Mouse (Mus musculus) ovary, postnatal 36 days (tissue): ENCODE results near the gene Sbk1.
"Not testable (repeated sequence)": the region's sequence is repeated elsewhere in the genome, so short reads cannot be mapped to it uniquely, and the experiment has no call there.

Source experiments
- DNase-seq: peaks from one replicate; pipeline ENCODE4 v3.0.0; 2022; ENCODE audit warnings: low spot score, mixed read lengths

Sbk1 gene

DNA sequence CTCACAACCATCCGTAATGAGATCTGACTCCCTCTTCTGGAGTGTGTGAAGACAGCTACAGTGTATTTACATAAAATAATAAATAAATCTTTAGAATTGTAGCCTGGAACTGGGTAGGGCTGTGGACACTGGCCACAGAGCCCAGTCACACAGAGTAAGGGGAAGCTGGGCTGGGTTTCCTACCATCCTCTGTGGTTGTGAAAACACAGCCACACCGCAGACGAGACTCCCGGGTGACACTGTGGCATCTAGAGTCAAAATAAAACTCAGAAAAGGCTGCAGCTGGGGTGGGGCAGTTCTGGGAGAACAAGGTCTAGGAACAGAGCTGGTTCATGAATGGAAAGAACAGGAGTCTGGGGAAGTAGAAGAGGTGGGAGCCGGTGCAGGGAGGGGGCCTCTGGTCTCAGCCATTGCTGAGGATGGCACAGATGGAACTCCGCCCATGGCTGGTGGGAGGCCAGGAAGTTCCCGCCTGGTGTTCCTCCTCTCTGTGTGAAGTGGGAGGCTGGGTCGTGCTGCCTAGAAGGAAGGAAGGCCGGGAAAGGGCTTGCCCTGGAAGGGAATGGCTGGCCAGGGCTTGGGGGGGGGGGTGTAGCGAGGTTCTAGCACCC is 15.2 kb downstream of the Sbk1 start:
- no peak for DNase-seq

DNA sequence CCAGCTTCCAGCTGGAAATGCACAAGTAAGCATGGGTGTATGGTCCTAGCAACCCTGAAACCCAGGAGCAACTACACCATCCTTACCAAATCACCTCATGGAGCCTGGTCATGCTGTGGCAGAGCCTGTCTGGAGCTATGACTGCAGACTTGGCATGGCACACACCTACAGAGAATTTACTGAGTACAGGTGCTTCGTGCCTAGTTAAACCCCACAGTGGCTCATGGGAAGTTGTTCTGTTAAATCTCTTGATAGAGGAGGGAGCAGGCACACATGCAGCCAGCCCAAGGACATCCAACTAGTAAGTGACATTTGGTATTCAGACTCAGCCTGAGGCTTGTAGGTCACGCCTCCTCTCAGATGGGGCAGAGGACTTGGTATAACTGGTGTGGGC is 15.7 kb downstream of the Sbk1 start:
- DNase-seq: no peak

DNA sequence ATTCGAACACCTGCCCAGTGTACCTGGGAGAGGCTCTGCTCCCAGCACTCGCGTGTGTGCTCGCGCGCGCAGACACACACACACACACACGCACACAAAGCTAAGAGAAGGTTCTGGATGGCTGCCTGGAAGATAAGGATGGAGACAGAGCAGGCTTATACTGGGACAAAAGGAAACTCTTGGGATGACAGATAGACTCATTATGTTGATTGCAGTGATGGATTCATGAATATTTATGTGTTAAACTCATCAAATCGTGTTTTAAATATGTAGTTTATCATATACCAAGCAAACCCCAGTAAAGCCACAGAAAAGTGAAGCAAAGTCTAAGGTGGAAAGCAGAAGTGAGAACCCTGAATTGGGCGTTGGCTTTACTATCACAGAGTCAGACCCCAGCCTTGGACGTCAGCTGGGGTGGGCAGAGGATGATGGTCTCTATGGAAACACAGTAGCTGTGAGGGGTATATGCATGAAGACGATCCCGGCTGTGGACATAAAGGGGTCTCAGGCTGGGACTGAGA is 16.2 kb downstream of the Sbk1 start:
- no peak for DNase-seq

DNA sequence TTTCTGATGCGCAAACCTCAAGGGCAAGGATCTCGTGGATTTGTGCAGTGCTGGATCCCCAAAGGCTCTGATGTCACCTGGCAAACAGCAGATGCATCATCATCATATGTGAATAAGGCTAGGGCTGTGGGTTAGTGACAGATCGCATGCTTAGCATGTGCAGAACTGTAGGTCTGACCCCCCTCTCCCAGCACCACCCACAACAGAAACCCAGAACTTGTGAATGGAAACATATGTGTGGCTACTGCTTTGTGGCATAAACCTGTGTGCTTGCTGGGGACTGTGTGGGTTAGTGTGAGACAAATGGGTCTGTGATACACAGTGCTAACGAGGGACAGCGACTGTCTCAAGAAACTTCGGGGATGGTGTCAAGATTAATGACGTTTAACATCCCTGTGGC is 17.0 kb downstream of the Sbk1 start:
- DNase-seq: no peak

DNA sequence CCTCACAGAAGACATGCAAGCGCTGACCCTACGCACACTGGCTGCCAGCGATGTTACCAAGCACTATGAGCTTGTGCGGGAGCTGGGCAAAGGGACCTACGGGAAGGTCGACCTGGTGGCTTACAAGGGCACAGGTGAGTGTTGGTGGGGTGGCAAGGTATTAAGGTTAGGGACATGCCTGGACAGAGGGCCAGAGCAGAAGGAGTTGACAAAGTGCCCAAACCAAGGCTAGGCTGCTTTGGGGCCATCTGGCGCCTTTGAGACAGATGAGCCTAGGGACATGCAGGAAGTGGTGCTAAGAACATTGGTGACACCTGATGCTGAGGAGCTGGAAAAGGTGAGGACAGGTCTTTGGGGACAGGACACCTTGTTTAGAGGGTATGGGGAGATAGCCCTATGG is 17.5 kb downstream of the Sbk1 start:
- no peak for DNase-seq

DNA sequence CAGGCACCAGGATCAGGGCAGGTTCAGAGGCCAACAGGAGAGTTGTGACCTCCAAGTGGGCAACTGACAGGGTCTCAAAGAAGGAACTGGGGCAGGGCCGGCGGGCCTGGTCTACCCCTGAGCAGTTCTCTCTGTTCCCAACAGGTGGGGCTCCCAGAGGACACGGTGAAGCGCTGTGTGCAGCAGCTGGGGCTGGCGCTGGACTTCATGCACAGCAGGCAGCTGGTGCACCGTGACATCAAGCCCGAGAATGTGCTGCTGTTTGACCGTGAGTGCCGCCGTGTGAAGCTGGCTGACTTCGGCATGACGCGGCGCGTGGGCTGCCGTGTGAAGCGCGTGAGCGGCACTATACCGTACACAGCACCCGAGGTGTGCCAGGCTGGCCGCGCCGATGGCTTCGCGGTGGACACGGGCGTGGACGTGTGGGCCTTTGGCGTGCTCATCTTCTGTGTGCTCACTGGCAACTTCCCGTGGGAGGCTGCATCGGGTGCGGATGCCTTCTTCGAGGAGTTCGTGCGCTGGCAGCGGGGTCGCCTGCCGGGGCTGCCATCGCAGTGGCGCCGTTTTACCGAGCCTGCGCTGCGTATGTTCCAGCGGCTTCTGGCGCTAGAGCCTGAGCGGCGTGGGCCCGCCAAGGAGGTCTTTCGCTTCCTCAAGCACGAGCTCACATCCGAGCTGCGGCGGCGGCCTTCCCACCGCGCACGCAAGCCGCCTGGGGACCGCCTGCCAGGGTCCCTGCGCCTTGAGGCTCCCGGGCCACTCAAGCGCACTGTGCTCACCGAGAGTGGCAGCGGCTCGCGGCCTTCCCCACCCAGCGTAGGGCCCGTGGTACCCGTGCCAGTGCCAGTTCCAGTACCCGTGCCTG is 19.5 kb downstream of the Sbk1 start:
- DNase-seq: no peak

DNA sequence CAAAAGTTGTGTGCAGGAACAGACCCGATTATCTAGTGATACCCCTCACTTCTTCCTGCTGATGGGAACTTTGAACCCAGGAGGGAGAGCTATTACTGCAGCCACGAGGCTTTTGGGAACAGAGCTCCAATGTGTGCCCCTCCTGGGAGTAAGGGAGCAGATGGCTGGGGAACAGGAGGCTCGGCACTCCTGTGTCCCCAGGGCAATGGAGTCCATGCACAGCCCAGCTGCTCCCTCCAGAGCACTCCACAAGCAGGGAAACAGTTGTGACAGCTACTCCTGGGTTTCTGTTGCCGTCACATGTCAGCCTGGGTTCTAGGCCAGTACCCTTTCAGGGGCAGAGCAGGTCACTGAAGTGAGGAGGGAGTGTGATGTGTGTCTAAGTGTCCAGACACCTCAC is 20.7 kb downstream of the Sbk1 start:
- no peak for DNase-seq

DNA sequence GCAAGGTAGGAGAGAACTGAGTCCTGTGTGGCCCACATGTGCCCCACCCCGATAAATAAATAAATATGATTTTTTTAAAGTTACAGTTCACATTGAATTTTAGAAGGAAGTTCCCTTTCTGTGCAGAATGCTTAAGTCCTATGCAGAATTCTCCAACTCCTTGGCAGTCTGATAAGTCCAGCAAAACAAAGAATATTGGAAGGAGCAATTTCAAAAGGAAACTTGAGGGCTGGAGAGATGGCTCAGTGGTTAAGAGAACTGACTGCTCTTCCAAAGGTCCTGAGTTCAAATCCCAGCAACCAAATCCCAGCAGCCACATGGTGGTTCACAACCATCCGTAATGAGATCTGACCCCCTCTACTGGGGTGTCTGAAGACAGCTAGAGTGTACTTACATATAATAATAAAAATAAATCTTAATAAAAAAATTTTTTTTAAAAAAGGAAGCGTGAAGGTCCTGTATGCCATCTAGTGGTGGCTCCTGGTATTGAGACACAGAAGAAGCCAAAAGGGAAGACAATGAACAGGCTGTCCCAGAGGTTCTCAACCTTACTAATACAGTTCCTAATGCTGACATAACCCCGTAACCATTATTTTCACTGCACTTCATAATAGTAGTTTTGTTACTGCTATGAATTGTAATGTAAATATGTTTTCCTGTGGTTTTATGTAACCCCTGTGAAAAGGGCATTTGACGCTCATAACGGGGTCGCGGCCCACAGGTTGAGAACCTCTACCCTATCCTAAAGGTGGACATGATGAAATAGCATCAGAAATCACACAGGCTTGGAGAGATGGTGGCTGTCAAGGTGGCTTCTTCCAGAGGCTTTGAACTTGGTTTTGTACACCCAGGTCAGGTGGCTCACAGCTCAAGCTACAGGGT is 25.4 kb downstream of the Sbk1 start:
- DNase-seq: no peak

DNA sequence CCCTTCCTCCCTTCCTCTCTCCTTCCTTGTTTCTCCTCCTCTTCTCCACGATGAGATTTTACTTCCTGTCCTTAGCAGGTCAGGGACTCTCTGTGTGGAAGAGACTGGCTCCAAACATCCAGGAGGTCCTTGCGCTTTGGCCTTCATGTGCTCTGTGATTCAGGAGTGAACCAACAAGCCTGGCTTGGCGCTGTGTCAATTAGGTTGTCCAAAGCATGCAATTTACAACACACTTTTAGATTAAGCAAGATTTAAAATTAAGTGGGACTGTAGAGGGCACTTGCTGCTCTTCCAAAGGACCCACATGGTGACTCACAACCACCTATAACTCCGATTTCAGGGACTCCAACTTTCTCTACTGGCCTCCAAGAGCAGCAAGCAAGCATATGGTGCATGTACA is 26.4 kb downstream of the Sbk1 start:
- DNase-seq: no peak

DNA sequence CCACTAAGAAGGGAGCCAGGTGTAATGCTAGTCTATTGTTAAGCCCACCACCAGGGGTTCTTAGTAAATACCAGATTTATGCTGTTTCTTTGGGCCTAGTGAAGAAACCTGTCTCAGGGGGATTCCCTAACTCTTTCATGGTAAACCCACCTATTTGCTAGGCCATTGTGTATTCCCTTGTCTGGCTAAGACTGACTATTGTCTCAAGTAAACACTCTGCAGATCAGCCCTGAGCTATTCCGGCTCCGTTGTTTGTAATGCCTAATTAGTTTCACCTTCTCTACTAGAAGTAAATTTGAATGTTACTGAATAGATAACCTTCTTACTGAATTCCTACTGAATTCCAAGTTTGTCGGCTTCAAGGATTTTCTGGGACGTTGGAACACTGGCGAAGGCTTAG is 29.4 kb downstream of the Sbk1 start:
- DNase-seq: not testable (repeated sequence)

DNA sequence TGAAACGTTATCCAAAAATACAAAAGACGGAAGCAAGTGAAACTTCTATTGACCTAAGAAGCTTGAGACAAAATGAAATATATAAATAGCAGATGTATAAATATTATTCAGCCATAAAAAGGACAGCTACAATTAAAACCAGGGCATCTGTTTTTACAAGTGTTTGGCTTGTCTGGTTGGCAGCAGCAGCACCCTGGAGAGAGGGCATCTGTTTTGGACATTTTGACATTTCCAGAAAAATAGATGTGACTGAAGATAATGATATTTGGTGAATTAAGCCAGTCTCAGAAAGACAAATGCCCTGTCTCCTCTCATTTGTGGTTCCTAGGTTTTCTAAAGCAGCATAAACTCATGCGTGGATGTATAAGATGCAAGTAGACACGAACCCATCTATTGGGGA is 39.4 kb downstream of the Sbk1 start:
- DNase-seq: no peak

DNA sequence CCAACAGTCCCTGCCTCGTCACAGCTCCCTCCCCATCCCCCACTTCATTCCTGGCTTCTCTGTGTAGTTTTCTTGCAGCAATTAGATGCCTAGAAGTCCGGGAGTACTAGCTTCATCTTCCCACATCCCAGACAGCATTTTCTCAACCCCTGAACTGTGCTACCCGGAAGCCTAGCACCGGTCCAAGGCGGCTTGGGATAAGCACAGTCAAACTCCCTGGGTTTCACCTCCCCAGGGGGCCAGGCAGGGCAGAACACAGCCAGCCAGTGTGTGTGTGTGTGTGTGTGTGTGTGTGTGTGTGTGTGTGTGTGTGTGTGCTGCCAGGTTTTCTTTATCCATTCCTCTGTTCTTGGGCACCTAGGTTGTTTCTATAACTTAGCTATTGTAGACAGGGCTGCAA is 40.9 kb downstream of the Sbk1 start:
- no peak for DNase-seq

DNA sequence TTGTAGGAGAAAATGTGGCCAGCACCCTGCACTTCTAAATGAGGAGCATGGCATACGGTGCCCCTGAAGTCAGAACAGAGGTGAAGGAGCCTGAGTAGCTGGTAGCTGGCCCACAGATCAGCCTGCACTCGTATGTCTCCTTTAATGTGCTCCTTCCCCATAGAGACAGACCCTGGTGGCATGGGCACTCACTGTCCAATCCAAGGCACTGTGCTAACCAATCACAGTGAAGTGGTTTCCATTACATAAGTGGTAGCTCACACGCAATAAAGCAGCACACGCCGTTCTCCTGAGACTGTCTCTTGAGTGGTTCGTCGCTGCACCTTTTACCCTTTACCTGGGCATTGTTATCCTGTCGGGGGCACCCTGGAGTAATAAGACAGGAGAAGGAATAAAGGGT is 41.9 kb downstream of the Sbk1 start:
- DNase-seq: no peak

DNA sequence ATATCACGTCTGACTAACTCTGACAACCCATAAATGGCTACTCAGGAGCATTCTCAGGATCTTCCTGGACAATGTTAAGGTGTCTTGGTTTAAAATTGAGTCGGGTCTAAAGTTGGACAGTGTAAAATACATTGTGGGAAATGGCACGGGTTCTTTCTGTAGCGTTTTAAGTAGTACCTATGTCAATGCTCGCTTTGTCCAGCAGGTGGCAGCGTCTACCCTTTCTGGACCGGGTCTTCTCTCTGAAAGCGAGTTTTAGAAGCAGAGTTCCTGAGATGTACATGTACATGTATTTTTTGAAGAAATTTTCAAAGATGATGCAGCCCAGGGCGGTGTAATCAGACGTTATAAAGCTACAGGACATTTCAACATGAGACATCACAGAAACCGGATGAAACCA is 51.3 kb downstream of the Sbk1 start:
- DNase-seq: peak; percentile 68

DNA sequence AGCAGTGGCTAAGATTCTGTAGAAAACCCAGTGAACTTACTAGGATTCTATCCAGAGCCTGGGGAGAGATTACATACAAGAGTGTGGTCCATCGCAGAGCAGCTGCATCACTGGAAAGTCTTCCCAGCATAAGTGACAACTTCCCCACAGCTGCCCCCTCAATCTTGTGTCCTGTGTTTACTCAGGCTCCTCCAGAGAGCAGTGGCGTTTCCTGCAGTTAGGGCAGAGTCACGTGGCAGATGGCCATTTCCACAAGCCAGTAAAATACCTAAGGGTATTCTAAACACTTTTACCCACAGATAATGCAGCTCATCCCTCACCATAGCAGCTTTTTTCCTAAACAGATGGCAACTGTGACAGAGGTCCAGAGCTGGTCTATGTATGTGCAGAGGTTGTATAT is 52.4 kb downstream of the Sbk1 start:
- no peak for DNase-seq

DNA sequence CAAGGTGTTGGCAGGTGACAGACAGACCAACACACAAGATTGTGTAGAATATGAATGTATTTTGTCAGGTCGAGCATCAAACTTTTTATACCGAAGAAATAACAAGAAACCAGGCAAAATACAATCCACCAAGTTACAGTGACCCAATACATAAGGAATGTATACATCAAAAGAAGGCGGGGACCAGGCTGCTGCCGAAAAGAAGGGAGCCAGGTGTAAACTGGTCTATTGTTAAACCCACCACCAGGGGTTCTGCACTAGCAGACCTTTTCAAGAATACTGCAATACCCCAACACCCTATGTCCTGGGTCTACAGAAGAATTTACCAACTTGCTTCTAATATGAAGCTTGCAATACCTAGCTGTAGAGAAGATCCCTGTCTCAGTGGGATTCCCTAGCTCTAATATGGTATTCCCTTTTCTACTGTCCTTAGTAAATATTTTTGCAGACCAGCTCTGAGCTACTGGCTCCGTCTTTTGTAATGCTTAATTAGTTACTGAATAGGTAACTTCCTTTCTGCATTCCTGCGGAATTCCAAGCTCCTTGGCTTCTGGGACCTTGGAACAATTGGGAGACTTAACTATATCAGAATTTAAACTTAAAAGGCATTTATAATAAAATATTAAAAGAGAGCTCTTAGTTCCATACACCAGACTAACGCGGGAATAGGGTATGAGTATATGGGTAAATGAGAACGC is 53.3 kb downstream of the Sbk1 start:
- DNase-seq: not testable (repeated sequence)

DNA sequence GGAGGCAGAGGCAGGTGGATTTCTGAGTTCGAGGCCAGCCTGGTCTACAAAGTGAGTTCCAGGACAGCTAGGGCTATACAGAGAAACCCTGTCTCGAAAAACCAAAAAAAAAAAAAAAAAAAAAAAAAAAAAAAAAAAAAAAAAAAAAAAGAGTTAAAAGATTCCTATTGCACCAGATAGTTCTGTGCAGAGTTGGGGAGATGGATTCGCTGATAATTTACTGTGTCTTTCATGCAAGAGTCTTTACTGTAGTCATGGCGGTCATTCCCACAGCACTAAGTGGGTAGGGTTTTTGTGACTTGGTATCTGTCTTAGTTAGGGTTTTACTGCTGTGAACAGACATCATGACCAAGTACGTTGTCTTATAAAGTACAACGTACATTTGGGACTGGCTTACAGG is 56.4 kb downstream of the Sbk1 start:
- not testable (repeated sequence) for DNase-seq

DNA sequence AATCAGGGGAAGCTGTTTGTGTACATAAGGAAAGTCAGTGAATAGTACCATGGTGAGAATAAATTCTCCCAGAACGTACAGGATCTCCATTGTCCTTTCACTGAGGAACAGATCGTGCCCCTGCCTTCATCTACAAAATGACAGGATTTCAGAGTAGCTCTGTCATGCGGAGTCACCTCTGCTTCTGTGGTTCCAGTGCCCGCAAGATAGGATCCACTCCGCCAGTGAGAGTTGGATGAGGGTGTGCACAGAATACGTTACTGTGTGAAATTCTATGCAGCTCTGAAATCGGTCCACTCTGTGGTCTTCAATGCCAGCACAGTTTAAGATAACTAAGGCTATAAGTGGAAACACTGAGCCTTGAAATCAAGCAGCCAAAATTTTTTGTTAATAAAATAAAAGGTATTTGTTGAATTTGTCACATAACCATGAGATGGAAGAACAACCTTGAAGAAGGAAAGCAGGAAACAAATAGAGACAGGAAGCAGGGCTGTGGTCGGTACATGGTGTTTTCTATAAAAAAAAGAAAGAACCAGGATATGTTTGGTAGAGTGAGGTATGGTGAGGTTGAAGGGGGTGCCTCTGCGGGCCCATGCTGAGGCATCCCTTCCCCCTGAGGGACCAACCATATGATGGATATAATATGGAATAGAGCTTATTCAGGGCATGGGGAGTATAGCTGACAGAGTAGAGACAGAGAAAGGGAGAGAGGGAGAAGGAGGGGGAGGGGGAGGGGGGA is 57.7 kb downstream of the Sbk1 start:
- no peak for DNase-seq

DNA sequence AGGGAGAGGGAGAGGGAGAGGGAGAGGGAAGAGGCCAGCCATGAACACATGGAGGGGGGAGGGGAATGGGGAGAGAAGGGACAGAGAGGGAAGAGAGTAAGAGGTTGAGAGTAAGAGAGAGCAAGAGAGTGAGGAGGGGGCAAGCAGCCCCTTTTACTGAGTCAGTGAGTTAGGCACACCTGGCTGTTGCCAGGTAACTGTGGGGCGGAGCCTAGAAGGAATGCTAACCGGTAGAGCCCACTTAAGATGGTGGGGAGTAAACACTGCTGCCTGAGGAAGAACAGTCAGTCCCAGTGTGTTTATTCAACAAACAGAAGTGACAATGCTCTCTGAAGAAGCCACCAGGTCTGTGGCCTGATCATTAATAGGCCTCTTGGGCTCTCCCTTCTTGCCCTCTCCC is 58.3 kb downstream of the Sbk1 start:
- DNase-seq: no peak

DNA sequence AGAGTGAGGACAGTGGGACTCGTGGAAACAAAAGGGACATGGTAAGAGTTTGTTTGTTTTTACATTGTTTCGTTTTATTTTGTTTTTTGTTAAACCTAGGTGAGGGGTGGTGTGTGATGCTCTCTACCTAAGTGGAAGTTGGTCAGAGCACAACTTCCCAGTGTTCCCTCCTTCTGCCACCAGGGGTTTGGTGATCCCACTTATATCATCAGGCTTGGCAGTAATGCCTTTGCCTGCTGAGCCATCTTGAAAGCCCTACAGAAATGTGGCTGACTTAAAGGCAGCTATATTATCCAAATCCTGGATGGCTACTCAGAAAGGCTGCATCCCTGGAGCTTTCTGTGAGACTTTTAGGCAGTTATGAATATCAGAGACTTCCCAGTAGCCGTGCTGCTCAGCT is 60.3 kb downstream of the Sbk1 start:
- DNase-seq: no peak

DNA sequence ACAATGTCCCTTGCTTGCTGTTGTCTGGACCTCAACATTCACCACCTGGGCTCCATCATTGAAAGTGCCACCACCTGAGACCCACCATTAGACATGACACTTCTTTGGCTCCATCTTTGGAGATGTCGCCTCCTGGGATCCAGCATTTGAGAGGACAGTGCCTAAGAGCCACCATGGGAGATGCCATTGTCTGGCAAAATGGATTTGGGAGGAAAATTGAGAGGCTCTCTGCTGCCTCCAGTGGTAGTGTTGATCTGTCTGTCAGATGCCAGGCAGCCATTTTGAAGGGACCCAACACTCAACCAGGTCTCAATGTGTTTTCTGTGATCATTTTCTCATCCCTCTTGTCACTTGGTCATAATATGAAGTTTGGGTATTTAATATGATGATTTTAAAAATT is 63.1 kb downstream of the Sbk1 start:
- DNase-seq: no peak
